Mouse (Mus musculus) liver, embryonic 16.5 days (tissue): Measurements from ENCODE around the gene Gtf3c1. TPM values are rescaled to one million over a fixed set of nuclear protein-coding genes. Genes with fewer than 3 reads are reported as not detected.

Source experiments
- ATAC-seq: fragments of 200-750 bp; cut with Nextera tagmentation; 2 replicates; pipeline ENCODE4 v1.8.0; 2017; ENCODE audit warnings: low read depth, mild to moderate bottlenecking, moderate number of reproducible peaks, moderate library complexity
- H3K27ac ChIP-seq: fragments of 300-500 bp; sonication (generic); 2 replicates; pipeline ENCODE4 v1.5.1; 2014; ENCODE audit warnings: mild to moderate bottlenecking, low read length
- H3K27me3 ChIP-seq: fragments of 300-500 bp; sonication (generic); 2 replicates; pipeline ENCODE4 v1.6.1; 2014; ENCODE audit warnings: low read depth, low read length, mixed read lengths; ENCODE audit not compliant: control insufficient read depth, insufficient read depth
- H3K36me3 ChIP-seq: fragments of 300-500 bp; sonication (generic); 2 replicates; pipeline ENCODE4 v1.6.1; 2014; ENCODE audit warnings: mild to moderate bottlenecking; ENCODE audit not compliant: control insufficient read depth, insufficient read depth
- H3K4me1 ChIP-seq: fragments of 300-500 bp; sonication (generic); 2 replicates; pipeline ENCODE4 v1.6.1; 2014; ENCODE audit warnings: low read depth, low read length, mixed read lengths; ENCODE audit not compliant: control insufficient read depth
- H3K4me2 ChIP-seq: fragments of 300-500 bp; sonication (generic); 2 replicates; pipeline ENCODE4 v1.6.1; 2014; ENCODE audit warnings: low read depth, low read length, mixed read lengths
- H3K4me3 ChIP-seq: fragments of 300-500 bp; sonication (generic); 2 replicates; pipeline ENCODE4 v1.5.1; 2014; ENCODE audit warnings: low read depth, mild to moderate bottlenecking, low read length
- H3K9ac ChIP-seq: fragments of 300-500 bp; sonication (generic); 2 replicates; pipeline ENCODE4 v1.6.1; 2014; ENCODE audit warnings: low read depth, low read length
- H3K9me3 ChIP-seq: fragments of 300-500 bp; sonication (generic); replicated peaks from 2 replicates; pipeline ENCODE4 v1.6.1; 2016; ENCODE audit warnings: low read length; ENCODE audit not compliant: control insufficient read depth
- WGBS: fragments of 180-500 bp; shearing (Covaris S2); extraction: QIAGEN DNeasy Blood & Tissue Kit; methylation state at CpG from one replicate; pipeline ENCODE4 v1.1.7; 2014; ENCODE audit not compliant: insufficient replicate concordance; 5-methylcytosine and 5-hydroxymethylcytosine counted together
- polyA plus RNA-seq: library from polyadenylated mRNA; unstranded; fragments of >200 nt; fragmentation: Nextera tagmentation; extraction: Ambion mirVana; gene quantifications from 2 replicates; pipeline ENCODE4 v1.2.1, GENCODE M21; 2015

Gtf3c1 gene
- polyA plus RNA-seq, 1 experiment from 2014 or later: 7.3 TPM

DNA sequence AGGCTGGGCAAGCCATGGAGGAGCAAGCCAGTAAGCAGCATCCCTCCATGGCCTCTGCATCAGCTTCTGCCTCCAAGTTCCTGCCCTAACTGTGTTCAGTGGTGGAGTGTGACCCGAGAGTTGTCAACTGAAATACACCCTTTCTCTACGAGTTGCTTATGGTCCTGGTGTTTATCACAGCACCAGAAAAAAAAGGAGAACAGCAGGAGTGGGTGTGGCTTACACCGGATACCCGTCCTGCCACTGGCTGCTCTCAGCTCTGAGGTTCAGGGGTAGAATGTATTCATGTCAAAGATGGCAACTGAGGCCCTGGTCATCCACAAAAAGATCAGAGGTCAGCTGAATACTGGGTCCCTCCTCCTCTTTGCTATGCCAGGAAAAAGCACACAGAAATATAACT lies 87.5 kb downstream of the Gtf3c1 start:
- no peak overlapping the region for H3K4me2 ChIP-seq
- ATAC-seq: no peak
- 14% methylated on average over 4 of the region's 4 CpGs for WGBS
- no peak overlapping the region for H3K9ac ChIP-seq
- no peaks in the 10 kb centered on the region for H3K36me3 ChIP-seq
- H3K4me1 ChIP-seq: no peaks in the 10 kb centered on the region
- H3K27ac ChIP-seq: no peak overlapping the region
- H3K4me3 ChIP-seq: no peak overlapping the region
- H3K9me3 ChIP-seq: no peaks in the 10 kb centered on the region
- no peaks in the 10 kb centered on the region for H3K27me3 ChIP-seq

DNA sequence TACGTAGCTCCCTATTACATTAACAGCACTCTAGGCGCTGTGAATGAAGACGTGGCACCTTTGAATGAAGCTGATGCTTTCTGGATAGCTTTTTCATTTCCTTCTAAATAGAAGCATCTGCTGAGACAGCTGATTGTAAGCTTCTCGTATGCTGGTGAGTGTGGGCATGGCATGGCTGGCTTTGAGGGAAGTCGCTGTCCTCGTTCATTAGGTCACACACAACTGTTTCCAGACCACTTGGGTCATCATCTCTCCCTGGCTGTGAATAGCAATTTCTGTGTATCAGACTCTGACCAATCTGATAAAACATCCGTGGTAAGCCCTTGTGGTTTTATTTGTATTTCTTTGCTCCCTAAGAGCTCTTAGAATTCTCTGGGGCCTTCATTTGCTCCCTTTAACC lies 89.6 kb downstream of the Gtf3c1 start:
- Histone ChIP-seq H3K4me2 (no peak overlapping the region), H3K9me3 (no peaks in the 10 kb centered on the region), H3K27me3 (no peaks in the 10 kb centered on the region), H3K4me3 (no peak overlapping the region), H3K9ac (no peak overlapping the region), H3K27ac (no peak overlapping the region), H3K4me1 (no peaks in the 10 kb centered on the region), H3K36me3 (no peaks in the 10 kb centered on the region)
- 50% methylated on average over 7 of the region's 7 CpGs for WGBS
- ATAC-seq: no peak

DNA sequence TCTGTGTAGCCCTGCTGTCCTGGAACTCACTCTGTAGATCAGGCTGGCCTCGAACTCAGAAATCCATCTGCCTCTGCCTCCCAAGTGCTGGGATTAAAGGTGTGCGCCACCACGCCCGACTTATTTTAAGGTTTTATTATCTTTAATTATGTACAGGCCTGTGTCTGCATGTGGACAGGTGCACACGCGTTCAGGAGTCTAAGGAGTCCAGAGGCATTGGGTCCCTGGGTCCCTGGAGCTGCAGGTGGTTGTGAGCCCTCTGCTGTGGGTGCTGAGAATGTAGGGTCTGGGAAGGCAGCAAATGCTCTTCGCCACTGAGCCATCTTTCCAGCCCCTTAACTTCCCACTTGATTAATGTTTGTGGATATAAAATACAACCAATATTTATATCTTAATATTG lies 92.1 kb downstream of the Gtf3c1 start:
- H3K27me3 ChIP-seq: no peaks in the 10 kb centered on the region
- WGBS: 73% methylated on average over 7 of the region's 7 CpGs
- no peak overlapping the region for H3K4me2 ChIP-seq
- no peaks in the 10 kb centered on the region for H3K4me1 ChIP-seq
- no peak overlapping the region for H3K4me3 ChIP-seq
- no peaks in the 10 kb centered on the region for H3K36me3 ChIP-seq
- H3K27ac ChIP-seq: no peak overlapping the region
- no peaks in the 10 kb centered on the region for H3K9me3 ChIP-seq
- H3K9ac ChIP-seq: no peak overlapping the region
- no peak for ATAC-seq

DNA sequence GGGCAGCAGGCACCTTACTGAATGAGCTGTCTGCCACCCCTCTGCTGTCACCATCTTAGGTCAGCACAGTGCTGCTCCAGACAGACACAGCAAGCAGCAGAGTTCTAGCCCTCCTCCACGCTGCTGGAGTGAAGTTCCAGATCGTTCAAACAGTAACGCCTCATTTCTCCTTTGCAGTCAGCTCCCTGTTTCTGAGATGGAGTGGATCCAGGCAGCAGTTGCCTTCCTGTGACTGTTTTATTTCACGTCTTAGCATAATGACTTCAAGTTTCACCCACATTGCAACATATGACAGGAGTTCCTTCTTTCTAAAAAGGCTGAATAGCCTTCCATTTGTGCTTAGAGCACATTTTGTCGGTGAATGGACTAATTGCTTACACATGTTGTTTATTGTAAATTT lies 94.0 kb downstream of the Gtf3c1 start:
- no peak for ATAC-seq
- no peaks in the 10 kb centered on the region for H3K36me3 ChIP-seq
- no peak overlapping the region for H3K4me2 ChIP-seq
- no peak overlapping the region for H3K9ac ChIP-seq
- H3K9me3 ChIP-seq: no peaks in the 10 kb centered on the region
- H3K27me3 ChIP-seq: no peaks in the 10 kb centered on the region
- WGBS: 58% methylated on average over 5 of the region's 5 CpGs
- H3K4me3 ChIP-seq: no peak overlapping the region
- H3K27ac ChIP-seq: no peak overlapping the region
- H3K4me1 ChIP-seq: no peaks in the 10 kb centered on the region

DNA sequence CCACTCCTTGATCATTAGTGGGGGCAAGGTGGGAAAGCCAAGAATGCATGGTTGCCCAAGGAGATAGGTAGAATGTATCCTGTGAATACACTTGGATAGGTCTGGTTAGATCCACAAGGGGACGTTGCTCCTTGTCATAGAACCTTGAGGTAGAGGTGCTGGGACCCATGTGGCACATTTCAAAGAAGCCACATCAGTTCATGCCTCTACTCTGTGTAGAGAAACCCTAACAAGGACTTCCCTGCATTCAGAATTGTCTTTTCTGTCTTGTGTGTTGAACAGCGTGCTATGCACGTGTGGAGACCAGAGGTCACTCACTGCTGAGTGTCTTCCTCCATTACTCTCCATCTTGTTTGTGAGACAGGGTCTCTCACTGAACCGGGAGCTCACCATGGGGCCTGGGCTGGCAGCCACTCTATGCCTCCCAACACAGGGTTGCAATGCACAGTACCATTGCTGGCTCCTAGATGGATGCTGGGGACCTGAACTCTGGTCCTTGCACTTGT lies 99.3 kb downstream of the Gtf3c1 start:
- Histone ChIP-seq H3K36me3 (no peaks in the 10 kb centered on the region), H3K4me1 (no peaks in the 10 kb centered on the region; the same call in 1 of the 2 replicates), H3K9ac (no peak overlapping the region), H3K4me2 (no peak overlapping the region), H3K9me3 (no peaks in the 10 kb centered on the region), H3K27me3 (no peaks in the 10 kb centered on the region), H3K27ac (no peak overlapping the region), H3K4me3 (no peak overlapping the region)
- 53% methylated on average over 4 of the region's 4 CpGs for WGBS
- ATAC-seq: no peak

DNA sequence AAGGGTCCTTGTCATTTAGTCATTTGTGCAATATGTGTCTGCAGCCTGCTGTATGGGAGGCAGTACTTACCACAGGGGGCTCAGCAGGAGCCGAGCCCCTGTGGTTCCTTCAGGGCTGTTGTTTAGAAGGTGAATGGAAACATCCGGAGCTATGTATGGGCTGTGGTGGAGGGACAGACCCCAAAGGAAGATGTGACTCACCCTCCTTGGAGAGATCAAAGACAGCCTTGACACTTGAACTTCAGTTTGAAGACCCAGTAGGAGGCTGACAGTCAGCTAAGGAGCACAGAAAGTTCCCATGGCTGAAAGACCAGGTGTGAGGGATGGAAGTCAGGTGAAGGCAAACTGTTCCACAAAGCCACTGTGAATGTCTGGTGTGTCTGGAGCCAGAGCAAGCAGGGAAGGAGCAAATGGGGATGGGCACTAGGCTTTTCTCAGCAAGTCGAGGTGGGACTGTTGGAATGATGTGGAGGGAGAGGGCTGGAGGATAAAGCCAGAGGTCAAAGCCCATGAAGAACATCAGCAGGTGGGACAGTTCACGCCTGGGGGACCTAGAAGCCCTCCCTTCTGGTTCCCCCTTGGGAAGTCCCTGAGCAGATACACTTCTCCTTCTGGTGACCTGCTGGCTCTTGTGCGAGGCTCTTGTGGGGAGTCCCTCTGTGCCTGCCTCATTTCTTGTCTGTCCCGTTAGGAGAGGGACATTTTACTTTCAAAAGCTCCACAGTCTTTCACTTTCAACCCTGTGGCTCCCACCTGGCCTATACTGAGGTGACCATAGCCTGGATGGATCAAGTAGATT lies 100.0 kb downstream of the Gtf3c1 start:
- Histone ChIP-seq H3K27me3 (no peaks in the 10 kb centered on the region), H3K9me3 (no peaks in the 10 kb centered on the region), H3K36me3 (no peaks in the 10 kb centered on the region), H3K4me2 (no peak overlapping the region), H3K4me1 (peaks cover 3% of the 10 kb centered on the region; the same call in 1 of the 2 replicates), H3K27ac (no peak overlapping the region), H3K9ac (no peak overlapping the region), H3K4me3 (no peak overlapping the region)
- ATAC-seq: no peak
- 27% methylated on average over 6 of the region's 6 CpGs for WGBS

DNA sequence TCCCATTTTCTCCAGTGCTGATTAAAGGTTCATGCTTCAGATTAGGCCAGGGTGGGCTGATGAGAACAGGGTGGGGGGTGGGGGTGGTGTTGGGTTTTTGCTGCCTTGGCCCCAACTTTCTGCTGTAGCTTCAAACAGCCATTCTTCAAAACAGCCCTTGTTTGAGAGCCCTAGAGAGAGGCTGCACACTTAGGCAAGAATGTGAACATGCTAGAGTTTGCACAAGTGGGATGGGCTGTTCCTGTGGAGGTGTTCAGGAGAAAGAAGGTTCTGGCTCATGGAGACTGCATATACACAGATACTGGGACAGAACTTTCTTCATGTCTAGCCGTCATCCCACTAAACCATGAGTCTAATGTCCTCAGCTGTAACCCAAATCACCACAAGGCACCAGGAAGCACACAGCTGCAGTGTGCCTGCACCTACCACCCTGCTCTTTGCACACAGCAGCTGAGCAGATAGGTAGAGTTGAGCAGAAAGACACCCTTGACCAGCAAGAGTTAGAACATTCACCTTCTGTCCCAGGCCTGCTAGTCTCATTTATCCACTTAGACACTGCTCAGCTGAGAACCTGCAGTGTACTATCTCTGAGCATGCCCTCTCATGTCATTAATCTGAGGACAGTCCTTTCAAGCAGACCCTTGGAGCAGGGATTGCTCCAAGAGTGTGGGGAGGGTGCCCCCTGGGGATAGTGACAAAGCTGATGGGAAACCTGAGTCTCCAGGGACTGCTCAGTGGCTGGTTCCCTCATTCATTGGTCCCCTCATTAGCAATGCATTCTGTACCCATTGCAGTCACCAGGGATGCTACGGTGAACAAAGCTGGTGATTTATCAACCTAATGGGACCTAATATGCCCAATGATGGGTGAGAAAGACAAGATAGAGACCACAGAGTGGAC lies 101.1 kb downstream of the Gtf3c1 start:
- H3K4me3 ChIP-seq: no peak overlapping the region
- no peak for ATAC-seq
- peaks cover 3% of the 10 kb centered on the region; the same call in 1 of the 2 replicates for H3K4me1 ChIP-seq
- 64% methylated on average over 2 of the region's 2 CpGs for WGBS
- no peak overlapping the region for H3K4me2 ChIP-seq
- no peaks in the 10 kb centered on the region for H3K9me3 ChIP-seq
- no peak overlapping the region for H3K9ac ChIP-seq
- H3K27ac ChIP-seq: no peak overlapping the region
- H3K27me3 ChIP-seq: no peaks in the 10 kb centered on the region
- no peaks in the 10 kb centered on the region for H3K36me3 ChIP-seq

DNA sequence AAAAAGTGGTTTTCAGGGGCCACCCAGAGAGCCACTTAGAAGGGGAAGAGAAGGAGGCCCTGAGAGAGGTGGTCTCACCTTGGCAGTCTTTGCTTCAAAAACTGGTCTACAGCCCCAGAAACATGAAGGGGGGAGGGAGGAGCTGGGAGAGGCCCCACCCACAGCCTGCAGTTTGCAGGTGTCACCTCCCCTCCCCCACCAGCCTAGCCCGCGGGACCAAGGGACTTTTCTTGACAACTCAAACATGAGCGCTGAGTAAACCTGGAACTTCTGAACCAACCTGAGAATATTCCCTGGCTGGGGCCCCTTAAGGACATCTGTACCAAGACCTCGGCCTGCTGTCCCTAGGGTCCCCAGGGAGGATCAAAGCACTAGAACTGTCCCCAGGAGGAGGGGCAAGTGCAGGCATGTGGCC lies 101.8 kb downstream of the Gtf3c1 start:
- no peak for ATAC-seq
- 33% methylated on average over 4 of the region's 4 CpGs for WGBS
- H3K4me3 ChIP-seq: no peak overlapping the region
- no peak overlapping the region for H3K27ac ChIP-seq
- no peaks in the 10 kb centered on the region for H3K9me3 ChIP-seq
- H3K4me1 ChIP-seq: peaks cover 3% of the 10 kb centered on the region; the same call in 1 of the 2 replicates
- H3K27me3 ChIP-seq: no peaks in the 10 kb centered on the region
- no peaks in the 10 kb centered on the region for H3K36me3 ChIP-seq
- no peak overlapping the region for H3K4me2 ChIP-seq
- no peak overlapping the region for H3K9ac ChIP-seq
